ENCODE assay signal across 12 mouse cellular contexts in the genomic region with DNA sequence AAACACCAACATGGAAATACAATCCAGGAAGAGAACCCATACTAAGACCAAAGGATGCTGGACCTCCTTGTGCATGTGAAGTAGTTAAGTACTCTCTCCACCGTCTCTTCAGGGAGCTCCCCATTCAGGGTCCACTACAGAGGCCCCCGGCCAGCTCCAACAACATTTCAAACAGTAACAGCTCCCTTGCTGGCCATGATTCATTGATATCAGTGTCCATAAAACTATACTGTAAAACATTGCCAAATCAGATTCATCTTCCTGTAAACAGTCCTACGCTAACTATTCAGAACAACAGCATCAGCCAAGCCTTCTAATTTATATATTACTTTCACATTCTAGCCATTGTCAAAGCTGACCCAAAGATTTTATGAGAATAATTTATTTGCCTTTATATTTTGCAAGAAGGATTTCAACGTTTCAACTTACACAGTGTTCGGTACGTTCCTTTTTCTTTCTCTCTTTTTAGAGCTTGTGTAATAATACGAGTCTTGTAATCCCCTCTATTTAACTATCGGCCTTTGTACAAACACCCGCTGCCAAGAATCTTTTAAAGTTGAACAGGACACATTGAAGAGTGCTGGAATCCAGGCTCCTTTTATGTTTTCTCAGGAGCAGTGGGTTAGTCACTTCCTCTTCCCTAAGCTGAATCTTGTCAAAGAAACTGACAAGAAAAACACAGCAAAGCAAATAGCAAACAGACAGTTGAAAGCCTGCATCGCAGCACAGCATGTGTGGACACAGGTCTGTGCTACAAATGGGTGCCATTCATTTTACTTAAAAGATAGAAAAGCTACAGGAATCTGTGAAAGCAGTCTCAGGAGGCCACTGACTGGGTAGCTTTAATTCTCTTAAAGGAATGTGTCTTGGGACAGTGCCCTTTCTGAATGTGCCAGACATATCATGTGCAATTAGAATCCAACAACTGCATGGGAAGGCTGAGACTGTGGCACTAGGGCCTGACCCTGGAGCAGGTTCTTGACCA.
DNase-seq lines count a peak whose midpoint lies in the region; ATAC-seq and TF ChIP-seq lines count a peak whose summit lies in the region.
"Had no signal": no experiment of that assay in that cellular context is flagged by ENCODE, and none has a peak within 500 bp of the region (broad histone marks: within the 10 kb centered on the region; RNA-seq: fewer than 3 reads in every experiment).

No protein-coding gene starts in this region.

- DNase-seq in embryo, embryonic 10 days (ENCODE audit: low spot score), result peak; percentile 15
- no peak for DNase-seq in embryo, embryonic 11 days
- peak; percentile 22 for DNase-seq in limb, embryonic 14.5 days (ENCODE audit: low spot score)
- DNase-seq in limb, embryonic 10.5 days (ENCODE audit: low spot score), result no peak
- peak; percentile 10 to 41 for DNase-seq in heart, adult 9 months (ENCODE audit: low spot score in 2 of 2)
- DNase-seq in layer of hippocampus, adult 2 months (ENCODE audit: low spot score in 2 of 2), result no peak
- DNase-seq in urinary bladder, adult 18-20 months (ENCODE audit: low spot score in 2 of 2), result no peak
- DNase-seq: thymus, adult 2 months had no signal

- no peaks in the 10 kb centered on the region for H3K9me3 ChIP-seq in limb, embryonic 14.5 days (ENCODE audit: control insufficient read depth, low read length)
- H3K9me3 ChIP-seq in limb, embryonic 10.5 days (replicated peaks), result no peaks in the 10 kb centered on the region
- H3K9me3 ChIP-seq: embryonic facial prominence, embryonic 12.5 days; hindbrain, embryonic 12.5 days had no signal

- 35% methylated on average over 10 of the region's 10 CpGs for WGBS in limb, embryonic 14.5 days
- WGBS in limb, embryonic 10.5 days, result 78% methylated on average over 10 of the region's 10 CpGs

- no peak overlapping the region for H3K4me3 ChIP-seq in limb, embryonic 14.5 days (replicated peaks; ENCODE audit: low read length)
- no peak overlapping the region for H3K4me3 ChIP-seq in limb, embryonic 10.5 days
- no peak overlapping the region for H3K4me3 ChIP-seq in myocyte
- no peak overlapping the region for H3K4me3 ChIP-seq in layer of hippocampus, adult 2 months
- H3K4me3 ChIP-seq: embryonic facial prominence, embryonic 12.5 days; hindbrain, embryonic 12.5 days had no signal

- TF ChIP-seq POLR2A in limb, embryonic 14.5 days (IDR thresholded peaks at IDR 0.05; ENCODE audit: borderline replicate concordance, extremely low read depth, insufficient read depth, insufficient read length), result no peak
- no peak for TF ChIP-seq POLR2A in myocyte (IDR thresholded peaks at IDR 0.05; ENCODE audit: insufficient read length, low read depth)

- H3K79me2 ChIP-seq in myocyte (ENCODE audit: control insufficient read depth, insufficient read depth), result no peaks in the 10 kb centered on the region

- no peak overlapping the region for H3ac ChIP-seq in myocyte (ENCODE audit: control insufficient read depth, insufficient read length)

- no peak overlapping the region for H3K27ac ChIP-seq in limb, embryonic 14.5 days (replicated peaks; ENCODE audit: low read depth, low read length)
- no peak overlapping the region for H3K27ac ChIP-seq in limb, embryonic 10.5 days
- H3K27ac ChIP-seq in layer of hippocampus, adult 2 months, result no peak overlapping the region
- H3K27ac ChIP-seq: embryonic facial prominence, embryonic 12.5 days; hindbrain, embryonic 12.5 days had no signal

- no peaks in the 10 kb centered on the region for H3K36me3 ChIP-seq in limb, embryonic 14.5 days (ENCODE audit: control insufficient read depth, insufficient read depth, low read length)
- no peaks in the 10 kb centered on the region for H3K36me3 ChIP-seq in limb, embryonic 10.5 days
- no peaks in the 10 kb centered on the region for H3K36me3 ChIP-seq in myocyte (ENCODE audit: control insufficient read depth, insufficient read depth)
- H3K36me3 ChIP-seq: embryonic facial prominence, embryonic 12.5 days; hindbrain, embryonic 12.5 days had no signal

- ATAC-seq in limb, embryonic 14.5 days (ENCODE audit: low FRiP score, low read depth), result no peak

- no peaks in the 10 kb centered on the region for H3K27me3 ChIP-seq in limb, embryonic 14.5 days (ENCODE audit: control insufficient read depth, insufficient read depth, low read length)
- no peaks in the 10 kb centered on the region for H3K27me3 ChIP-seq in limb, embryonic 10.5 days (ENCODE audit: low read depth, poor library complexity, severe bottlenecking)
- H3K27me3 ChIP-seq in myocyte (ENCODE audit: control insufficient read depth, insufficient read depth, insufficient read length), result no peaks in the 10 kb centered on the region
- H3K27me3 ChIP-seq: embryonic facial prominence, embryonic 12.5 days; hindbrain, embryonic 12.5 days had no signal

- no peak overlapping the region for H3K9ac ChIP-seq in limb, embryonic 14.5 days (ENCODE audit: low read depth, low read length, severe bottlenecking)
- H3K9ac ChIP-seq: embryonic facial prominence, embryonic 12.5 days; hindbrain, embryonic 12.5 days had no signal

- no peak overlapping the region for H3K4me2 ChIP-seq in limb, embryonic 14.5 days (replicated peaks; ENCODE audit: low read depth, low read length, severe bottlenecking)
- peak overlapping the region; percentile 57 for H3K4me2 ChIP-seq in myocyte (ENCODE audit: low read depth)
- H3K4me2 ChIP-seq: embryonic facial prominence, embryonic 12.5 days; hindbrain, embryonic 12.5 days; liver, embryonic 11.5 days had no signal

- H3K4me1 ChIP-seq in limb, embryonic 14.5 days (ENCODE audit: control insufficient read depth, insufficient read depth, low read length), result no peaks in the 10 kb centered on the region
- no peaks in the 10 kb centered on the region for H3K4me1 ChIP-seq in limb, embryonic 10.5 days
- H3K4me1 ChIP-seq: embryonic facial prominence, embryonic 12.5 days; hindbrain, embryonic 12.5 days had no signal

- TF ChIP-seq CTCF in layer of hippocampus, adult 2 months (conservative IDR thresholded peaks at IDR 0.05), result no peak

TF ChIP-seq in myocyte, 11 proteins besides CTCF, POLR2A, EP300 and RAD21:
- TF ChIP-seq USF1 (IDR thresholded peaks at IDR 0.05; ENCODE audit: low read depth) (no peak), REST (IDR thresholded peaks at IDR 0.05; ENCODE audit: insufficient read depth, insufficient read length) (no peak), TCF3 (IDR thresholded peaks at IDR 0.05; ENCODE audit: insufficient read length, low read depth) (no peak), POLR2AphosphoS2 (IDR thresholded peaks at IDR 0.05; ENCODE audit: insufficient read length, low read depth) (no peak), MAX (IDR thresholded peaks at IDR 0.05; ENCODE audit: low read depth) (no peak), MYOD1 (IDR thresholded peaks at IDR 0.05; ENCODE audit: control insufficient read depth in 1 of 3, insufficient read length in 2 of 3, low read depth in 2 of 3) (no peak)

Comparison
In these comparisons a context has a peak if more than half of its experiments do, and no peak if none do; other contexts are left out.
1. DNase-seq: peak in embryo, embryonic 10 days (single experiment), limb, embryonic 14.5 days (single experiment) and heart, adult 9 months (2 of 2); none in embryo, embryonic 11 days (single experiment), limb, embryonic 10.5 days (single experiment), layer of hippocampus, adult 2 months (0 of 2) and urinary bladder, adult 18-20 months (0 of 2).